Mouse (Mus musculus) ovary, postnatal 14 days (tissue): ENCODE results near the gene Gm49325.
A peak's percentile ranks its signal among the peaks of the same experiment; 100 is the strongest.

Experiments used
- DNase-seq: peaks from one replicate; pipeline ENCODE4 v3.0.0; 2022; ENCODE audit warnings: low spot score

Gm49325 gene

DNA sequence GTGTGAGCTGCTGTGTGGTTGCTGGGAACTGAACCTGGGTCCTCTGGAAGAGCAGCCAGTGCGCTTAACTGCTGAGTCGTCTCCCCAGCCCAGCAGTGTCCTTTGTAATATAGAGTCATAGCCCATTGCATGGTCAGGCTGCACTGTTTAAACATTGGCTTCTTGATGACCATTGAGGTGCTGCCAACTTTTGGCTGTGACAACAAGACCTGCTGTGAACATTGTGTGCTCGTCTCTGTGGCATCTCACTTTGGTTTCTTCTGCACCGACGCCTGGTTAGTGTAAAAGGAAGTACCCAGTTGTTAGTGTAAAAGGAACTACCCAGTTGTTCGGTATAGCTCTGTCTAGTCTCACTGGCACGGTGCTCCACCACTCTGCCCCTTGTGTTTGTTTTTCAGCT lies 20.6 kb downstream of the Gm49325 start:
- no peak for DNase-seq

DNA sequence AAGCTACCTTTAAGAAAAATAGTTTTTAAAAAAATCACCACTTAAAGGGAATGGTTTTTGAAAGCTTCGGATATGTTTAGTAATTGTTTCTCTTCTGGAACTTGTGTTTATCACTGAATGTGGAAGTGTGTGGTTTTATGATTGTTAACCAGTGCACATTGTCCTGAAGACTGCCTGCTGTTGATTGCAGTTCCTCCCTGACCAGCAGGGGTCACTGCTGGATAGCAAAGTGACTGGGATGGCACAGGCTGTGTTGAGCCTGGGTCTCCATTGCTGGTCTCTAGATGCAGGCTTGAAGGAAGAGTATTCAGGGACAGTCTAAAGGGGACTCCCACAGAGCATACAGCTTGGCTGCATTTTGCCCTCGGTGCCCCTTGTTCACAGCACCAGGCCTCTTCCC lies 21.5 kb downstream of the Gm49325 start:
- DNase-seq = peak; percentile 72

DNA sequence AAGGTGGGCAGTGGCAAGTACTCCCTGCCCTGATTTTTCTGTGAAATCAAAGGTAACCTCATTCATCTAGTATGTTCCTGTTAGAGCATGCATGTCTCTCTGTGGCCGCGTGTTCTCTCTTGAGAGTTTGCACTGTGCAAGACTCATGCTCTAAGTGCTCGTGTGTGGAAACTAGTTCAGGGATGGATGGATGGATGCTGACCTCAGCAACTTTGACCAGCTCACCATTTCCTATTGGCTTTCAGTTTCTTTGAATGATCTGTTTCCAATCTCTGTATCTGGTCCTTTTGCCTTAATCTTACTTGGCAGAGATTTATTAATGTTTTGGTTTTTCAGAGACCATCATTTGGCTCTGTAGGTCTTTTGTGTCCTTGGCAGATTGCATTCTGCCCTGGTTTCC lies 23.2 kb downstream of the Gm49325 start:
- DNase-seq = no peak

DNA sequence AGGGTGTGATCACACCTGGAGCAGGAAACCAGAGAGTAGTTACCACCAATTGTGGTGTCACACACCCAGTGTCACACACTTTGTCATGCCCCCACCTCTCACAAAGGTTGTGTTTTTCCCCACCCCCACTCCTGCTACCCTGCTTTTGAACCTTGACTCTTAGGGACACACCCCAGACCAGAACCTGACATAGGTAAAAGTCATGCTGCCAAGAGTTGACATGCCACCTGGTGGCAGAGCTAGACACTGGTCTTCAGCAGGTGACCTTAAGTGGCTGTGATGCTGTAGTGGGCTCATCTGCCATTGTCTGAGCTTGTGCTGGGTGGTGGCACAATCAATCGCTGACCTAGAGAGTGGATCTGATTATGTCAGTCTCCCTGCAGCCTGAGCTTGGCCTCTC lies 24.0 kb downstream of the Gm49325 start:
- DNase-seq = no peak

DNA sequence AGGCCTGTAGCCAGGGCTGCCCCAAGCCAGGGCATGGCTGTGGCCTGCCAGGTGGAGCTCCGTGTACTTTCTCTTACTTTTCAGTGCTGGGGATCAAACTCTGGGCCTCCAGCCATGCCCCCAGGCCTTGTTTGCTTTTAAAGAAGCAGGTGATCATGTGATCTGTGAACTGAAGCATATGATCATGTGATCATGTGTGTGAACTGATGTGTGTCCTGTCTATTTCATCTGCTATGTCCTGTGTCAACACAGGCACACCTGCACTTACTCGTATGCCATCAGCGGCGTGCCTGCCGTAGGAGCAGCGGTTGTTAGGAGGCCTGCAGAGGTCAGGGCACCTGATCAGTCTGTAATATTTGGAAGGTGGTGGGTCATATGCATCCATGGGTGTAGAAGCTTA lies 28.0 kb downstream of the Gm49325 start:
- no peak for DNase-seq

DNA sequence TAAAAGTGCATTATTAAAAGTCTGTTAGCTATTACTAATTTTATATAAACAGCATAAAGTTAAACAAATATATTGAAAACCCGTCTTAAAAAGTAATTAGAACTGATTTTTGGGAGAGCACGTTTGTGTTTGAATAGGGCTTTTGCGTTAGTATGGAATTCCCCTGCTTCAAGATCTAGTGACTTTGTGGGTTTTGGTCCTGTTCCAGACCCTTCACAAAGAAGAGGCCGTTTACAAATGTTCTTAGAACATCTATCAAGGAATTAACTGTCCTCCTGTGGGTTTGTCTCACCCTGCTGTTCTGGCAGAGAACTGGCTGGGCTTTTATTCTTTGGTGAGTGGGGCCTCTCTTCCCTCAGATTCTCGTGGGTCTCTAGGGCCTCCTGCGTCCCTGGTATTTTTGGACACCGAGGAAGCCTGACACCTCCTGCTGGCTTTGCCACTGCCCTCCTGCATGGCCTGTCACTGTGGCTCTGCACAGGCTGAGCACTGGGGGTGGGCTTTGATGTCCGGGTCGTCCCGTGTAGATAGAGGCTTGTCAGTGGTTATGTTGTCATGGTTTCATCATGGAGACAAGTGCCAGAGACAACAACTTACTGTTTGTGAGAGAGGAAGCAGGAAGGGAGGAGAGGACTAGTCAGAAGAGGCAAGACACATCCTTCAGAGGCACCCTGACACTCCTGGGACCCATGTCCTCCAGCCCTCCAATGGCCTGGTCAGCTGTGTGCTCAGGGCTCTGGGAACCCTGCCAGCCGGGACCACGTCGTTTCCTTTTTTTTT lies 28.6 kb downstream of the Gm49325 start:
- DNase-seq = no peak

DNA sequence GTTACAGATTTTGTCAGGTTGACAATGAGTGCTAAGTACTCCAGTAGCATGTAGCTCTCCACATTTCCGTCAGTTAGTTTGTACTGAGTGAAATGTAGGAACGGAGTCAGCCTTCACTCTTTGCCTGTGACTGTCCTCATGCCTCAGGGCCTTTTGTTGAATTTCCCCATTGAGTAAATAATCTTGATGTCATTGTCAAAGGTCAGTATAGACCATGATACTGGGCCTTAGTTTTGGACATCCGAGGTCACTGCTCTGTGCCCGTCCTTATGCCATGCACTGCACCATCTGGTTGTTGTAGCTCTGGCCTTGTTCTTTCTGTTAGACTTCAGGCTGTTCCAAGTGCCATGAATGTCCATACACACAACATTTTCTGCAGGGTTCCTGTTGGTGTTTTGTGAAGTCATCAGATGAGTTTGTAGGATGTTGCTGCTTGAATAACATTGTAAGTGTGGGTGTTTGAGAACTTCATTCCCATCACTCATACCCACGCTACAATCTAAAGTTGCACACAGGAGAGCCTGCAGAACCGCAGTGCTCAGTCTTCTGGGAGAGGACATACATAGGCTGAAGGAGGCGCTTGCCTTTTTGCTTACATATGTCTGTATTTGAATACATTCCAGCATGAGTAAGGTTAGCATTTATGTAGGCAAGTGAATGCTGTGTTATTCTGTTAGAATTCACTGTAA lies 30.4 kb downstream of the Gm49325 start:
- DNase-seq = no peak

DNA sequence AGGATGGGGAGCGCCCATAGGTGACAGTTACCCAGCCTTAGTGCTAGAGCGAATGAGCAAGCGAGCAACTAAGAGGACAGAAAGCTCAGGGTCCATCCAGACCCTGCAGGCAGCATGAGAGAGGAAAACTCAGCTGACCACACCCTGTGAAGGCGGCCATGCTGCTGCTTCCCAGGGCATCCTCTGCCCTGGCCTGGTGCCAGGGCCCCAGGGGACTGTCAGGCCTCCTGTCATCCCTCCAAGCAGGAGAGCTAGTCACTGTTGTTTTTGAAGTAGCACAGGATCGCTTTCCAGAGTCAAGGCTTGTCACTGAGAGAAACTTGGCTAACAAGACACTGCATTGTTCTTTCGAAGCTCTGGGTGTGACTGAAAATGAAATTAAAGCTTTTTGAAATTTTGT lies 33.0 kb downstream of the Gm49325 start:
- DNase-seq = no peak

DNA sequence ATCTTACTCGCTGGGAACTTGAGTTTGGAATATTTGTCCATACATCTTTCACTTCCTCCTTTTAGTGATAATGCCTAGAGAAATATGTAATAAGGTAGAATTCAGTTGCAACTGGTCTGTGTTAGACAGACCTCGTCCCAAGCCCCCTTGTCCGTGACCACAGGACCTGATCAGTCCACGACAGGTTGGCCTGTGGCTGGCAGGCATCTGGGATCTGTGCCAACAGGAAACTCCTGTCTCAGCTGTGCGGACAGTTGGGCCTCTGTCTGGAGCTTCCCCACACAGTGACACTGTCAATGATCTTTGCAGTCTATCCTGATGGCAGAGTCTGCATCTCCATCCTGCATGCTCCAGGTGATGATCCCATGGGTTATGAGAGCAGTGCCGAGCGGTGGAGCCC lies 37.2 kb downstream of the Gm49325 start:
- no peak for DNase-seq

DNA sequence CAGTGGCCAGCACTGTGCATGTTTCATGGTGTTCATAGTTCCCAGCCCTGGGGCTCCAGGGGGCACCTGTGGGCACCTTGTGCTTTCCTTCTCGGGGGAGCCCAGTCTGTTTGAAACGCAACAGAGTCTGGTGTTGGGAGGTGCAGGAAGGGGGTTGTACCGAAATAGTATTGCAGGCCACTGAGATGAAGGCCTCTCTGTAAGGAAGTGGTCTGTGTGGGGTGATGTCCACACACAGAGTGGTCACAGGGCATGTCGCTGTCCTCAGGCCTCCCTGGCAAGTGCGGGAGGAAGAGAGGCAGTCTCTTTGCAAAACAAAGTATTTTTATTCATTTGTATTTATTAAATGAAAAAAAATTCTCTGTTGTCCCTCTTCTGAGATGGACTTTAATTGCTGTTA lies 39.6 kb downstream of the Gm49325 start:
- no peak for DNase-seq

DNA sequence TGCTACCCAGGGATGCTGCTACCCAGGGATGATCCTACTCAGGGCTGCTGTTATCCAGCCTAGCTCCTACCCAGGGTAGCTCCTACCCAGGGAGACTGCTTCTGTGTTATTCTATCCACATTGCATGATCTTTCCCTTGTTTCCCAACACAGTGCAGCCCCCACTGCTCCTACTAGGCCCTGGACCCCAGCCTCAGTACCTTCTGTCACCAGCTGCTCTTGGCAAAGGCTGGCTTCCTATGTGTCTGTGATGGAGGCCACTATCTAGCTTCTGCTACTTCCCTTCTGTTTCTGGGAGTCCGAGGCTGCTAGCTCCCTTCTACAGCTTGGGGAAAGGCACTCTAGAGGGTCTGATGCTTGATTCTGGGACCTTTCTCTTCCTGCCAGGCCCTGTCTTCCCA lies 41.5 kb downstream of the Gm49325 start:
- DNase-seq = no peak

DNA sequence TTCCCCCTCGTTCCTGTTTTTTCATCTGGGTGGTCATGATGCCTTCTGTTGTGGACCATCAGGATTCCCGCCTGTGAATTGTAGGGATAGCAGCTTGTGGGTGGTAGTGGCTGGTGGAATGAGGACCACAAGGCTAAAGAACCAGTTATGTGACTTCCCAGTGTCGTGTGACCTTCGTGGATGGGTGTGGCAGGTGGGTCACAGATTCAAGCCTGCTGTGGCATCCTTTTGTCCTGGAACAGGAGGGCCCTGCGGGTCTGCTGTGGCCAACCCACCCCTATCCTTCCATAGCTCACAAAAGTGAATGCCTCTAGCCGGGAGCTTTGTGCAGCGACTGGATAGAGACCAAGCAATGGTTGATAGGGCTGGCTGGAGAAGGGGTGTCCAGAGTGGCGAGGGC lies 41.9 kb downstream of the Gm49325 start:
- DNase-seq = no peak

DNA sequence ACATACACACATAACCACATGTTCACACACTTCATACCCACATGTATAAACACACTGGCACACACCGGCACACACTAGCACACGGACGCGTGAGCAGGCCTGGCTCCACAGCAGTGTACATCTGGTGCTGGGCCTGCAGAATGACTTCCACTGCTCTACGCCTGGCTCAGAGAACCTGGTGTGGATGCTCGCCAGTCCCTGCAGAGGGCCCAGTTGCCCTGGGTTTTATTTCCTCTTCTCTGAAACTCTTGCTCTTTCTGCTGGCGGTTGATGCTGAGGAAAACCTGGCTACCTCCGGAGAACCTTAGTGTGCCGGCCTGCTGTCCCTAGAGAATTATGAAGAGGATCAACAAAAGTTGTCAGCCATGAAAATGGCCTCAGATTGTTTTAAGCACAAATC lies 46.0 kb downstream of the Gm49325 start:
- DNase-seq = no peak

DNA sequence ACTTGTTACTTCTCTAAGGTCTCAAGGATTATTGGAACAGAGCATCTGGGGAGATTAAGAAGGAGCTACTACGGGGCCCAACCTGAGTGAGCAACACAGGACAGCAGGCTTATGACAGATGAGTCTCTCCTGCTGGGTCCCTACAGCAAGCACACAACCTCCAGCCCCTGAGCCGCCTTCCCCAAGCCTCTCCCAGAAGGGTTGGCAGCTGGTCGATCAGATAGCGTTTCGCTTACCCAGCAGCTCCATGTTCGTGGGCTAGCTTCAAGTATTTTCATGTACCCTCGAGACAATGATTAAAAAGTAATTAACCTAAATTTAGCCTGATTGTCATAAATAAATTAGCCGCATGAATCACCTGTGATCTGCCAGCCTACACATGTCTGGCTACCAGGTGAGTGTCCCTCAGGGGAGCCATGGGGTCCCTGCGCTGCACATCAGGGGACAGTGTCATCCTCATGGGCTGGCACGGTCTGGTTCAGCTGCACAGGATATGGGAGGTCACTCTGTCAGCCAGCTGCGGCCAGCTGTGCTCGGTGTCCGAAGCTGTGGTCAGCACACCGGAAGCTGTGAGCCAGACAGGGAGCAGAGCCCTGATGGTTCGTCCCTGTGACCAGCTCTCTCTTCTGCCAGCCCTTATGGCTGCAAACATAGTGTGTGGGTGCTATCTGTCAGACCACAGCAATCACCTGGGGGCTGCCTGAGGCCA lies 52.4 kb downstream of the Gm49325 start:
- DNase-seq = no peak

DNA sequence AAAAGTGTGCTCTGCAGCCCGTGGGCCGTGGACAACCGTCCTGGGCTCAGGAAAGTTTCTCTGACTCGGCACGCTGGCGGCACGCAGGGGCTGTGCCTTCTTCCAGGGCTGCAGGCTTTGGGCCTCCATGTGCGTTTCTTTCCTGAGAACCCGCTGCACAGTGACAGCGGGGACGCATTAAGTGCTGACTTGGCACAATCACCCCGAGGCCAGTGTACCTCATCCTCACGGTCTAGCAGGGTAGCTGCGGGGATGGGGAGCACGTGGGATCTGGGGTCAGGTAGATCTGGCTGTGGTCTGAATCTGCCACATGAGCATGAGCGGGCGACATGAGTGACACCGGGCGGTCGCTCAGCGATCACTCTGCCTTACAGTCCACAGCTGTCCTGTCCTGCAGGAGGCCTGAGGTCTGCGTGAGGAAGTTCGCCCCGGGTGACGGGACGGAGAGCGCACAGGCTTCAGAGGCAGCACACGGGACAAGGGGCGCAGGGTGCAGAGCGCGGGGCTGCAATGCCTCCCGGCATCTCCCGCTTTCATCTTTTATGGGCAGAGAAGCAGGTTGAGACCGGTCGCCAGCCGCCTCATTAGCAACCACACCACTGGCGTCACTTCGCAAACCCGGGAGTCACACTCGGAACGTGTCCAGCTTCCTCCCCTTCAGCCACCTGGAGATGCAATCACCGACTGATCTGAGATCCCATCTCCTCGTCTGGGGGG lies 58.1 kb downstream of the Gm49325 start:
- no peak for DNase-seq

DNA sequence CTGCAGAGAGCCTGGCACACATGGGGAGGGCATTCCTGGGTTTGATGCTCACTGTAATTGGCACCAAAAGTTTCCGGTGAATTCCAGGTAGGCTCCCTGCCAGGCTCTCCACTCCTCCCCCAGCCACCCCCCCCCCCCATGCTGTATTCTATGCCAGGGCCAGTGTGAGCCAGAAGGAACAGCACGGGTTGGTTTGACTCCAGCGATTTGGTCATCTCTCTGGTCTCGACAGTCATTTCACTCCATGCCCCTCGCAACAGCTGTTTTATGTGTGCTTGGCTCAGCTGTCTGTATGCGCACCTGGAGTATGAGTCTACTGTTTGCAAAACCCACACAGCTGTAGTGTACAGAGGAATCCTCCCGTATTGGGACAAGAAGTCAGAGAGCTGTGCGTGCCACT lies 60.3 kb downstream of the Gm49325 start:
- DNase-seq = no peak

DNA sequence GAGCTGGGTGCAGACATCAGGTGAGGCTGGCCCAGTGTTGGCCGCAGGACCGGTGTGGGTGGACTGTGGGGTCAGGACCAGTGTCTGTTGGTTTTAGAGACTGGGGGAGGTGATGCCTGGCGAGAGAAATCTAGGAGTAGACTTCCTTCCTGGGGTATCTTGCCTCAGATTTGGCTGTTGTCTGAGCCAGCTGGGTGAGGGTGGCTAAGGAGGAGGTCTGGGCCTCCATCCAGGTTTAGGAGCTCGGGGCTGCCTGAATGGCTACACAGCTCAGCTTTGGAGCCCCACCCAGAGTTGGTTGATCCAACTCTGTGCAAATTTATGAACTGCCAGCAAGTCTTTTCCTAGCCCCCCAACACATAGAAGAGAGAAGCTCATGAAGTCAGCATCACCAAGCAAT lies 61.4 kb downstream of the Gm49325 start:
- no peak for DNase-seq

DNA sequence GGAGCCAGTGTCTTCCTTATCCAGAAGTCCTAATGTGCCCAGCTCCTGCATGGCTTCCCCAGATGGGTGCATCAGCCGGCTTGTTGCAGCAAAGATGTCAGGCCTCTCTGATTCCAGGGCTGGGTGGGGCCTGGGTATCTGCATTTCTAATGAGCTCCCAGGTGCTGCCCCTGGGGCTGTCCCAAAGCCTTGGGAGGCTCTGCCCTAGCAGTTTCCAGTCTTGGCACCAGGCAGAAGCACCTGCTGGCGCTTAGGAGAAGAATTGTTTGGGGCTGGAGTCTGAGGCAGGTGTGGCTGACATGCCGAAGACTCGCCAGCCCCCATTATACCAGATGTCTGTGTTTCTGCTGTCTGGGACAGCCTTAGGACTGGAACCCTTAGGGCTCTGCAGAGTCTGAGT lies 64.7 kb downstream of the Gm49325 start:
- DNase-seq = no peak

DNA sequence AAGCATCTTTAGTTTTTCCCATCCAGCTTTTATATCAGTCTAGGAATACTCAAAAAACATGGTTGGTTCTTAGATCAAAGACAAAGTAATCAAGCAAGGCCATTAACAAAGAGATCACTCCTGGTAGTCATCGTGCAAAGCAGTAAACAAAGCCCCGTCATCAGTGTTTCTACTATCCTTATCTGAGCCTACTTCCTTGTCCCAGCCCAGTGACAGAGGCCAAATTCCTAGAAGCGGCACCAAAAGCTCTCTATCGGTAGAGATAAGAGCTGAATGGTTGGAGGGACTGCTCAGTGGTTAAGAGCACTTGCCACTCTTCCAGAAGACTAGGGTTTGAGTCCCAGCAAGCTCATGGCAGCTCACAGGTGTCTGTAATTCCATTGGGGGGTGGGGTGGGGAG lies 65.5 kb downstream of the Gm49325 start:
- DNase-seq = no peak

DNA sequence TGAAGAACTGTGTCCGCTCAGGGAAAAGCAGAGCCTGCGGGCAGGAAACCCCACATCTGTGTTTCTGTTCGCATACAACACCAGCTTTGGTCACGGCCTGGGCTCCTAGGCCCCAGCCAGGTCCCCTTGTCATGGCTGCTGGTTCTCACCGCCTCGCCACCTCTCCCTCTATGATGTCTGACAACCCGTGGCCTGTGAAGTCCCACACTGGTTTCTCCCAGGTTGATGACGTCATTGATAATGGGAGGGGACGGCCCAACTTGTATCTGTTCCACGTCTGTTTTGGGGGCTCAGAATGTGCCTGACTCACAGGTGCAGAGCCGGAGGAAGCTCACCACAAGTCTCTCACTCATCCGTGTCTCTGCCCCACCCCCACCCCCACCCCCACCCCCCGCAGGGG lies 67.8 kb downstream of the Gm49325 start:
- DNase-seq = no peak

DNA sequence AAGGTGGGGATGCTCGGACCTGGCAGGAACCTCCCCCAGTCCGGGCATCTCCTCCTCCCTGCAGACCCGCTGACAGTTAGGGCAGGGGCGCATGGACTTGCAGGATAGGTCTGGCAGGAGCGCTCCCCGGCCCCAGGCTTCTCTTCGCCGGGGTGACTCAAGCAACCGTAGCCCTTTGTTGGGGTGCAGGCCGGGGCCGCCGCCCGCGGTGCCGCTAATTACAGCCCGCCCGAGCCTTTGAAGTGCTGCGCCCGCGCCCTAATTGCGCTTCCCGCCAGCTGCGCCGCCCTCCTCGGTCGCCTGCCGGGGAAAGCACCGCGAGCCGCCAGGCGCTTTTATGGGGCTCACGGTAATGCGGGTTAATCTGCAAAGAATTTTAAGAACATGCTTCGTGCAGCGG lies 71.6 kb downstream of the Gm49325 start:
- DNase-seq = no peak

DNA sequence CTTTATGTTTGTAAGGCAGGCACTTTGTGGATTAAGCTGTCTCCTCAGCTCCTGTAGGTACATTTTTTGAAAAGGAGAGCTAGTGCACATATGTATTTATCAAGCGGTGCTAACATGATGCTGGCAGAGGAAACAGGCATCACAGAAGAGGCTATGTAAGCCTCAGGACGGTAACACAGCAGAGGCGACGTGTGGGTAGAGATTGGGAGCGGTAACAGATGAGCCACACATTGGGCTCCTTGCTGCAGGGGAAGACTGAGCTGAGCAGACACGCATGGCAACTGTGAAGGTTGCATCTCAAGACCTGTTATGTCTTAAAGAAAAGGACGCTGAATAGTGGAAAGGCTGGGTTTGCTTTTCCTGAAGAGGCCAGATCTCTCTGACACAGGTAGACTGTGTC lies 77.0 kb downstream of the Gm49325 start:
- DNase-seq = no peak

DNA sequence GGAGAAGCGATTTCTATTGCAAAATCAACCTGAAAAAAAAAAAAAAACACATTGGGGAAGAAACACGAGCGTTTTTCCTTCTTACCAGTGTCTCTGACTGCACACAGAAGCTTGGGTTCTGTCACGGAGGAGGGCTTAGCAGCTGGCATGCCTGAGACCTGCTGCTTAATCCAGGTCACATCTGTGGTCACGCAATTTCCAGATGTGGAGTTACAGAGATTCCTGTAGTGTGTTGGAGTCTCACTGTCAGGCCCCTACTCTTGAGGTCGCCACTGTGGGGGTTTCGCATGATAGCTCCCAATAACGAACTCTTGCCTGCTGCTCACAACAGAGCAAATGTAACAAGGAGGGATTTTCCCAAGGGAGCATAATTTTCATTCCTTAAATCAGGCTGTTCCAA lies 78.2 kb downstream of the Gm49325 start:
- no peak for DNase-seq
